Mouse (Mus musculus) bone marrow macrophage, adult 2 months (primary cell): ENCODE data around the gene Atp5e.

Experiments
- CTCF ChIP-seq: IDR thresholded peaks from 2 replicates; pipeline ENCODE4 v1.5.1; 2012; ENCODE audit warnings: low read depth, mild to moderate bottlenecking, low read length, moderate library complexity
- POLR2A ChIP-seq: IDR thresholded peaks from 2 replicates; pipeline ENCODE4 v1.6.1; 2012; ENCODE audit warnings: mild to moderate bottlenecking, low read depth, low read length, borderline replicate concordance

DNA sequence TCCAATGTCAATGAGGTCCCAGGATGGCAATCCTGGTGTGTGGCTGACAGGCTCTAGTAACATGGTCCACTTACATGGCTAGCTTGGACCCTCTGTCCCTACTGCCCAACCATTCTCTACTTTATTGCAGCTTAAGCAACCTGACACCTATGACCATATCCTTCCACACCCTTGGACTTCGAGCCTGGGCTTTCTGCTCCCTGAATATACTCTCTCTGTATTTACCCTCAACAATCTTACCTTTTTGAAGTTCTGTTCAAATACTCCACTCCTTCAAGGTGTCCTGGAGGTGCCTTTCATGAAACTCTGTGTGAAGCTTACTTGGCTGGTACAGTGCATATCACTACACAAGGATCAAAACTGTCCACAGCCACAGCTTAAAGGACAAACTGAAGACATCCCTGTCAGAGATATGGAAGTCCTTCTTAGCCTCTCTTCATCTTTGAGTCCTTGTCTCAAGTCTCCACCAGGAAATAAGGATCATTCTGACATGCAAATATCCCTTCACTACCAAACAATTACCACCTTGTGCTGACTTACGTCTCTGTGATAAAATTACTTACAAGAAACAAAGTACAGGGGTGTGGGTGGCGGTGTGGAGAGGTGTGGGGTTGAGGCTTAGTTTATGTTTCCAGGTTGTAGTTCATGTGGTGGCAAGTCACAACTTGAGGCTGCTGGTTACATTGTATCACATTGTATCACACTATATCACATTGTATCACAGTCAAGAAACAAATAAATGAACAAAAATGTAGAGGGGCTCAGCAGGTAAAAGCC is 13.8 kb upstream of the Atp5e start:
- TF ChIP-seq CTCF (no peak), POLR2A (no peak)
